9 mouse cellular contexts compared by ENCODE assay signal in the genomic region with DNA sequence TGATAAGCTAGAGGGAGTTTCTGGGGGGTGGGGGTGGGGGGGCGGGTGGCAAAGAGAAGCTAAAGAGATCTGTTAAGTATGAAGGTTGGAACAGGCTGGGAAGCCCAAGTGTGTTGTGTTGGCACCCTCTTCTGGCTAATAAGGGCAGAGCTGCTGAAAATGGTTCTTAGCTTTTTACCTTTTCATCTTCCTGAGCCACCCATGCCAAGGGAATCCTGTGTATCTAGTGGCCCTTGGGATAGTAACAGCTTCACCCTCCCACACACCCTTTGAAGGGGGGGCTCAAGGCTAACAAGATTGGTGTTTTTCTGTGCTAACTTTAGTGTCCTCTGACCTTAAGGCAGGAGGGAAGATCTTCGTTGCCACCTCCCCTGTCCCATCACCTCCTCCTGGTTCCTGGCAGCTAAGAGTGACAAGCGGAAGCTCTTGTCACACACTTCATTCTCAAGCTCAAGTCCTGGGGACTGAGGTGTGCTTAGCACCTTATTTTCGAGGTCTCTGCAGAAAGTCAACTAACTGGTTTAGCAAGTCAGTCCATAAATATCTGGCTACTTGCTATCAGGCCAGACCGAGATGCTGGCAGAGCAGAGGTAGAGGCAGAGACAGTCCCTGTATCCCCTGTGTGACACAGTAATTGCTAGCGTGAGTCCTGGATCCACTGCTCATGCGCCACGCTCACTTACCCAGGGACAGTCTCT. TPM values are rescaled to one million over a fixed set of nuclear protein-coding genes. Genes with fewer than 3 reads are reported as not detected.
A peak's percentile ranks its signal among the peaks of the same experiment; 100 is the strongest.
DNase-seq lines count a peak whose midpoint lies in the region; ATAC-seq lines count a peak whose summit lies in the region.
"Had no signal": no experiment of that assay in that cellular context is flagged by ENCODE, and none has a peak within 500 bp of the region (broad histone marks: within the 10 kb centered on the region; RNA-seq: fewer than 3 reads in every experiment).

No protein-coding gene starts in this region.

- no peak for ATAC-seq in heart, embryonic 13.5 days (ENCODE audit: extremely low read depth, insufficient number of reproducible peaks, low FRiP score, low TSS enrichment)
- ATAC-seq in lung, embryonic 15.5 days (ENCODE audit: borderline replicate concordance, extremely low read depth, low FRiP score, low TSS enrichment) = peak; percentile 56

- WGBS in heart, embryonic 13.5 days = 61% methylated on average over 8 of the region's 8 CpGs
- WGBS in heart, embryonic 10.5 days = 52% methylated on average over 8 of the region's 8 CpGs
- WGBS in lung, embryonic 15.5 days = 47% methylated on average over 8 of the region's 8 CpGs

- H3K27ac ChIP-seq in heart, embryonic 13.5 days (replicated peaks) = no peak overlapping the region
- no peak overlapping the region for H3K27ac ChIP-seq in heart, embryonic 10.5 days
- peak overlapping the region; percentile 57 for H3K27ac ChIP-seq in lung, embryonic 15.5 days
- H3K27ac ChIP-seq: macrophage had no signal

- peaks cover 6% of the 10 kb centered on the region for H3K4me1 ChIP-seq in heart, embryonic 13.5 days
- peaks cover 7% of the 10 kb centered on the region; the same call in 1 of the 2 replicates for H3K4me1 ChIP-seq in heart, embryonic 10.5 days
- peaks cover 12% of the 10 kb centered on the region; the same call in 1 of the 2 replicates for H3K4me1 ChIP-seq in lung, embryonic 15.5 days

- peak overlapping the region; percentile 26 for H3K4me2 ChIP-seq in heart, embryonic 13.5 days
- H3K4me2 ChIP-seq in lung, embryonic 15.5 days = peak overlapping the region; percentile 22; the same call in 1 of the 2 replicates

- H3K9ac ChIP-seq in heart, embryonic 13.5 days = no peak overlapping the region
- H3K9ac ChIP-seq in lung, embryonic 15.5 days = no peak overlapping the region

- no peaks in the 10 kb centered on the region for H3K9me3 ChIP-seq in heart, embryonic 13.5 days
- no peaks in the 10 kb centered on the region for H3K9me3 ChIP-seq in heart, embryonic 10.5 days
- no peaks in the 10 kb centered on the region for H3K9me3 ChIP-seq in lung, embryonic 15.5 days

- H3K4me3 ChIP-seq in heart, embryonic 13.5 days = no peak overlapping the region
- H3K4me3 ChIP-seq in heart, embryonic 10.5 days = no peak overlapping the region
- no peak overlapping the region for H3K4me3 ChIP-seq in lung, embryonic 15.5 days

- no peaks in the 10 kb centered on the region for H3K27me3 ChIP-seq in heart, embryonic 13.5 days (replicated peaks)
- no peaks in the 10 kb centered on the region for H3K27me3 ChIP-seq in heart, embryonic 10.5 days (ENCODE audit: insufficient read depth, poor library complexity, severe bottlenecking)
- no peaks in the 10 kb centered on the region for H3K27me3 ChIP-seq in lung, embryonic 15.5 days

- H3K36me3 ChIP-seq in heart, embryonic 13.5 days = peaks cover 31% of the 10 kb centered on the region
- peaks cover 26% of the 10 kb centered on the region for H3K36me3 ChIP-seq in heart, embryonic 10.5 days
- H3K36me3 ChIP-seq in lung, embryonic 15.5 days = no peaks in the 10 kb centered on the region; the same call in 1 of the 2 replicates

- DNase-seq in heart, embryonic 10.5 days (ENCODE audit: low spot score) = no peak
- peak; percentile 26 for DNase-seq in R1 (ENCODE audit: low read depth, low spot score)
- DNase-seq in frontal cortex, postnatal 36 days (ENCODE audit: low spot score in 2 of 2) = peak; percentile 14 to 54
- DNase-seq in kidney, postnatal 4 days = peak; percentile 39 to 64
- DNase-seq in retina, postnatal 1 day = peak; percentile 79
- no peak for DNase-seq in gastrocnemius, adult 8-10 months (ENCODE audit: low spot score in 2 of 2)

RNA-seq across cellular contexts. Expression of a gene that starts 18.1 kb away (rescaled TPM):
- 24.8 and 25.5 TPM in 2 replicates for polyA plus RNA-seq in heart, embryonic 13.5 days (2015; fragmentation: Nextera tagmentation; extraction: Ambion mirVana)
- 38.1 and 39.3 TPM in 2 replicates for polyA plus RNA-seq in heart, embryonic 10.5 days (2016; fragmentation: Nextera tagmentation; extraction: Ambion mirVana)
- polyA plus RNA-seq in lung, embryonic 15.5 days (2015; fragmentation: Nextera tagmentation; extraction: Ambion mirVana) = 37.6 TPM in 2 replicates
- total RNA-seq in gastrocnemius, adult 8-10 months (2022) = 1 to 10 TPM; 5.8 to 9.5 (median 6.5) TPM

RNA-seq across cellular contexts. Expression of a gene that starts 35.3 kb away (rescaled TPM):
- polyA plus RNA-seq in heart, embryonic 13.5 days (2015; fragmentation: Nextera tagmentation; extraction: Ambion mirVana) = 42.7 and 44.3 TPM in 2 replicates
- polyA plus RNA-seq in heart, embryonic 10.5 days (2016; fragmentation: Nextera tagmentation; extraction: Ambion mirVana) = 43.3 and 45.4 TPM in 2 replicates
- polyA plus RNA-seq in lung, embryonic 15.5 days (2015; fragmentation: Nextera tagmentation; extraction: Ambion mirVana) = 51.6 and 55.3 TPM in 2 replicates
- 1 to 10 TPM; 7.4 to 9.7 (median 8.9) TPM for total RNA-seq in gastrocnemius, adult 8-10 months (2022)

RNA-seq across cellular contexts. Expression of a gene that starts 42.5 kb away (rescaled TPM):
- not detected in 2 replicates for polyA plus RNA-seq in heart, embryonic 13.5 days (2015; fragmentation: Nextera tagmentation; extraction: Ambion mirVana)
- not detected in 2 replicates for polyA plus RNA-seq in heart, embryonic 10.5 days (2016; fragmentation: Nextera tagmentation; extraction: Ambion mirVana)
- 0.18 and 0.25 TPM in 2 replicates for polyA plus RNA-seq in lung, embryonic 15.5 days (2015; fragmentation: Nextera tagmentation; extraction: Ambion mirVana)
- total RNA-seq in gastrocnemius, adult 8-10 months (2022) = under 1 TPM in 1 of 4 experiments, not detected in 3; 0.16 TPM
- polyA plus RNA-seq: macrophage had no signal

Comparison
In these comparisons a context has a peak if more than half of its experiments do, and no peak if none do; other contexts are left out.
1. DNase-seq: peak in R1 (single experiment), frontal cortex, postnatal 36 days (2 of 2), kidney, postnatal 4 days (2 of 2) and retina, postnatal 1 day (single experiment); none in heart, embryonic 10.5 days (single experiment) and gastrocnemius, adult 8-10 months (0 of 2).